Mouse (Mus musculus): ENCODE measurements around the gene Smarcb1. TPM values are rescaled to one million over a fixed set of nuclear protein-coding genes. Genes with fewer than 3 reads are reported as not detected.
"Not testable (repeated sequence)": the region's sequence is repeated elsewhere in the genome, so short reads cannot be mapped to it uniquely, and the experiment has no call there.

Gene Smarcb1
- polyA plus RNA-seq, 1 experiment from 2014 or later = 245 TPM

GRCm38 (mm10) chr10:75872025-75872914, 49.1 kb downstream of the Smarcb1 start:
- 38% methylated on average over 10 of the region's 10 CpGs for WGBS
- H3K27me3 ChIP-seq (ENCODE audit: control insufficient read depth, insufficient read depth, low read length) = no peaks in the 10 kb centered on the region
- no peak overlapping the region; the same call in 1 of the 2 replicates for H3K9ac ChIP-seq (replicated peaks; ENCODE audit: low read depth, low read length)
- H3K4me2 ChIP-seq (ENCODE audit: low read depth, low read length) = peak overlapping the region; percentile 61
- H3K36me3 ChIP-seq (ENCODE audit: control insufficient read depth, insufficient read depth, low read length) = no peaks in the 10 kb centered on the region
- H3K9me3 ChIP-seq (ENCODE audit: control insufficient read depth, low read length) = no peaks in the 10 kb centered on the region
- peak; percentile 3; the same call in 1 of the 2 replicates for ATAC-seq (ENCODE audit: low read depth)
- H3K4me3 ChIP-seq (ENCODE audit: low read depth, low read length) = peak overlapping the region; percentile 16
- peak overlapping the region; percentile 86 for H3K27ac ChIP-seq (ENCODE audit: low read depth, low read length)
- peaks cover 10% of the 10 kb centered on the region for H3K4me1 ChIP-seq (ENCODE audit: control insufficient read depth, insufficient read depth, low read length)

- no peak for ATAC-seq (ENCODE audit: low read depth)
- H3K27ac ChIP-seq (ENCODE audit: low read depth, low read length) = no peak overlapping the region
- no peaks in the 10 kb centered on the region for H3K9me3 ChIP-seq (ENCODE audit: control insufficient read depth, low read length)
Observed at GRCm38 (mm10) chr10:75861587-75861986, 59.8 kb downstream of the Smarcb1 start.

GRCm38 (mm10) chr10:75860746-75861145, 60.7 kb downstream of the Smarcb1 start:
- 45% methylated on average over 7 of the region's 7 CpGs for WGBS
- Histone ChIP-seq H3K4me3 (ENCODE audit: low read depth, low read length) (no peak overlapping the region), H3K4me2 (ENCODE audit: low read depth, low read length) (peak overlapping the region; percentile 74; the same call in 1 of the 2 replicates), H3K9me3 (ENCODE audit: control insufficient read depth, low read length) (no peaks in the 10 kb centered on the region), H3K27ac (ENCODE audit: low read depth, low read length) (peak overlapping the region; percentile 93), H3K9ac (replicated peaks; ENCODE audit: low read depth, low read length) (no peak overlapping the region; the same call in 1 of the 2 replicates), H3K27me3 (ENCODE audit: control insufficient read depth, insufficient read depth, low read length) (no peaks in the 10 kb centered on the region), H3K36me3 (ENCODE audit: control insufficient read depth, insufficient read depth, low read length) (peaks cover 7% of the 10 kb centered on the region), H3K4me1 (ENCODE audit: control insufficient read depth, insufficient read depth, low read length) (peaks cover 8% of the 10 kb centered on the region; the same call in 1 of the 2 replicates)
- no peak for ATAC-seq (ENCODE audit: low read depth)

More at GRCm38 (mm10) chr10:75861587-75861986, 59.8 kb downstream of the Smarcb1 start:
- Histone ChIP-seq H3K4me3 (ENCODE audit: low read depth, low read length) (no peak overlapping the region), H3K4me1 (ENCODE audit: control insufficient read depth, insufficient read depth, low read length) (peaks cover 8% of the 10 kb centered on the region; the same call in 1 of the 2 replicates), H3K36me3 (ENCODE audit: control insufficient read depth, insufficient read depth, low read length) (peaks cover 7% of the 10 kb centered on the region), H3K9ac (replicated peaks; ENCODE audit: low read depth, low read length) (no peak overlapping the region), H3K27me3 (ENCODE audit: control insufficient read depth, insufficient read depth, low read length) (no peaks in the 10 kb centered on the region), H3K4me2 (ENCODE audit: low read depth, low read length) (no peak overlapping the region)
- 72% methylated on average over 5 of the region's 5 CpGs for WGBS

GRCm38 (mm10) chr10:75859786-75860470, 61.5 kb downstream of the Smarcb1 start, which contains the start of gene Mif:
Mif (minus strand) TSS chr10:75860240.
- H3K27ac ChIP-seq (ENCODE audit: low read depth, low read length) = peak within 1 kb of the TSS; percentile 93
- H3K27me3 ChIP-seq (ENCODE audit: control insufficient read depth, insufficient read depth, low read length); H3K4me1 ChIP-seq (ENCODE audit: control insufficient read depth, insufficient read depth, low read length); H3K9me3 ChIP-seq (ENCODE audit: control insufficient read depth, low read length); H3K36me3 ChIP-seq (ENCODE audit: control insufficient read depth, insufficient read depth, low read length): not testable (repeated sequence)
- 0% methylated on average over 35 of the region's 46 CpGs for WGBS
- peak within 1 kb of the TSS; percentile 74 for H3K4me2 ChIP-seq (ENCODE audit: low read depth, low read length)
- peak; percentile 96 for ATAC-seq (ENCODE audit: low read depth)
- H3K9ac ChIP-seq (replicated peaks; ENCODE audit: low read depth, low read length) = peak within 1 kb of the TSS; percentile 84
- H3K4me3 ChIP-seq (ENCODE audit: low read depth, low read length) = peak within 1 kb of the TSS; percentile 59

- peak overlapping the region; percentile 59 for H3K4me3 ChIP-seq (ENCODE audit: low read depth, low read length)
- H3K27ac ChIP-seq (ENCODE audit: low read depth, low read length) = peak overlapping the region; percentile 93
- peak overlapping the region; percentile 84 for H3K9ac ChIP-seq (replicated peaks; ENCODE audit: low read depth, low read length)
- no peaks in the 10 kb centered on the region for H3K9me3 ChIP-seq (ENCODE audit: control insufficient read depth, low read length)
- H3K27me3 ChIP-seq (ENCODE audit: control insufficient read depth, insufficient read depth, low read length) = no peaks in the 10 kb centered on the region
- 3% methylated on average over 27 of the region's 27 CpGs for WGBS
- ATAC-seq (ENCODE audit: low read depth) = peak; percentile 77
- H3K4me1 ChIP-seq (ENCODE audit: control insufficient read depth, insufficient read depth, low read length) = peaks cover 8% of the 10 kb centered on the region; the same call in 1 of the 2 replicates
- peaks cover 7% of the 10 kb centered on the region for H3K36me3 ChIP-seq (ENCODE audit: control insufficient read depth, insufficient read depth, low read length)
- H3K4me2 ChIP-seq (ENCODE audit: low read depth, low read length) = peak overlapping the region; percentile 74
Observed at GRCm38 (mm10) chr10:75859107-75859746, 62.2 kb downstream of the Smarcb1 start.

GRCm38 (mm10) chr10:75857598-75857997, 63.8 kb downstream of the Smarcb1 start:
- no peak overlapping the region for H3K9ac ChIP-seq (replicated peaks; ENCODE audit: low read depth, low read length)

GRCm38 (mm10) chr10:75856976-75857375, 64.4 kb downstream of the Smarcb1 start:
- Histone ChIP-seq H3K4me1 (ENCODE audit: control insufficient read depth, insufficient read depth, low read length) (peaks cover 8% of the 10 kb centered on the region; the same call in 1 of the 2 replicates), H3K4me2 (ENCODE audit: low read depth, low read length) (no peak overlapping the region), H3K27ac (ENCODE audit: low read depth, low read length) (no peak overlapping the region), H3K9ac (replicated peaks; ENCODE audit: low read depth, low read length) (no peak overlapping the region), H3K9me3 (ENCODE audit: control insufficient read depth, low read length) (no peaks in the 10 kb centered on the region), H3K36me3 (ENCODE audit: control insufficient read depth, insufficient read depth, low read length) (peaks cover 7% of the 10 kb centered on the region), H3K4me3 (ENCODE audit: low read depth, low read length) (no peak overlapping the region), H3K27me3 (ENCODE audit: control insufficient read depth, insufficient read depth, low read length) (no peaks in the 10 kb centered on the region)
- 92% methylated on average over 3 of the region's 3 CpGs for WGBS
- no peak for ATAC-seq (ENCODE audit: low read depth)

More at GRCm38 (mm10) chr10:75857598-75857997, 63.8 kb downstream of the Smarcb1 start:
- no peak overlapping the region for H3K4me2 ChIP-seq (ENCODE audit: low read depth, low read length)
- no peaks in the 10 kb centered on the region for H3K27me3 ChIP-seq (ENCODE audit: control insufficient read depth, insufficient read depth, low read length)
- ATAC-seq (ENCODE audit: low read depth) = no peak
- no peaks in the 10 kb centered on the region for H3K9me3 ChIP-seq (ENCODE audit: control insufficient read depth, low read length)
- H3K4me1 ChIP-seq (ENCODE audit: control insufficient read depth, insufficient read depth, low read length) = peaks cover 8% of the 10 kb centered on the region; the same call in 1 of the 2 replicates
- no peak overlapping the region for H3K4me3 ChIP-seq (ENCODE audit: low read depth, low read length)
- H3K27ac ChIP-seq (ENCODE audit: low read depth, low read length) = no peak overlapping the region
- 93% methylated on average over 4 of the region's 4 CpGs for WGBS
- H3K36me3 ChIP-seq (ENCODE audit: control insufficient read depth, insufficient read depth, low read length) = peaks cover 7% of the 10 kb centered on the region

- no peak overlapping the region for H3K9ac ChIP-seq (replicated peaks; ENCODE audit: low read depth, low read length)
- H3K36me3 ChIP-seq (ENCODE audit: control insufficient read depth, insufficient read depth, low read length) = peaks cover 7% of the 10 kb centered on the region
- H3K27ac ChIP-seq (ENCODE audit: low read depth, low read length) = no peak overlapping the region
- H3K4me3 ChIP-seq (ENCODE audit: low read depth, low read length) = no peak overlapping the region
- H3K27me3 ChIP-seq (ENCODE audit: control insufficient read depth, insufficient read depth, low read length) = no peaks in the 10 kb centered on the region
- ATAC-seq (ENCODE audit: low read depth) = no peak
- WGBS = 82% methylated on average over 11 of the region's 11 CpGs
- H3K4me1 ChIP-seq (ENCODE audit: control insufficient read depth, insufficient read depth, low read length) = peaks cover 8% of the 10 kb centered on the region; the same call in 1 of the 2 replicates
- no peaks in the 10 kb centered on the region for H3K9me3 ChIP-seq (ENCODE audit: control insufficient read depth, low read length)
- H3K4me2 ChIP-seq (ENCODE audit: low read depth, low read length) = no peak overlapping the region
Observed at GRCm38 (mm10) chr10:75856155-75856907, 65.1 kb downstream of the Smarcb1 start.

Data from neural tube, embryonic 14.5 days (tissue).